Mouse (Mus musculus) small intestine, adult 2 months (tissue): ENCODE results near the gene G3bp2.

Experiments used
- CTCF ChIP-seq: fragments of 200-500 bp; IDR thresholded peaks from 2 replicates; pipeline ENCODE4 v1.5.1; 2012; ENCODE audit warnings: low read depth, mild to moderate bottlenecking, control low read depth, inconsistent platforms, low read length, moderate library complexity, mixed read lengths; ENCODE audit not compliant: insufficient replicate concordance, insufficient read length; ENCODE audit errors: extremely low read depth
- POLR2A ChIP-seq: fragments of 200-500 bp; IDR thresholded peaks from 2 replicates; pipeline ENCODE4 v1.6.1; 2012; ENCODE audit warnings: low read depth, mild to moderate bottlenecking, control low read depth, inconsistent platforms, low read length, moderate library complexity

DNA sequence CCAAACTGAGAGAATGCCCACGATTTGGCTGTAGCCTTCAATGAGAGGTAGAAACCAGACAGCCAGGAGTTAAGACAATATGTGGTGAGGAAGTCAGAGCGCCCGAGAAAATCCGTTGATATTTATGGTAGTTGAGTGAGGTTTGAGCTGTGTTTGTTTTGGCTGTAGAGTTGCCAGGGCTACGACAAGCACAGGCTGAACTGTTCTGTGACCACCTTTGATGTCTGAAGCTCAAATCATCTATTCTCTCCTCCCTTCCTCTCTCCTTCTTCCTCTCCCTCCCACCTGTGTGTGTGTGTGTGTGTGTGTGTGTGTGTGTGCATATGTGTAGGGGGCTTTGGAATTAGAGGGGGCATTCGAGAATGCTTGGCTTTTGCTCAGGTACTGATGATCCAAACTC lies 19.5 kb upstream of the G3bp2 start:
- TF ChIP-seq POLR2A (no peak), CTCF (no peak)
